Mouse (Mus musculus) limb, embryonic 11.5 days (tissue): ENCODE data around the gene Atp2a3. TPM values are rescaled to one million over a fixed set of nuclear protein-coding genes. Genes with fewer than 3 reads are reported as not detected.

Experiments
- ATAC-seq: fragments of 200-750 bp; cut with Nextera tagmentation; 2 replicates; pipeline ENCODE4 v1.8.0; 2017; ENCODE audit warnings: low read depth; ENCODE audit not compliant: insufficient number of reproducible peaks, low FRiP score, low TSS enrichment
- DNase-seq: peaks from one replicate; pipeline ENCODE4 v3.0.0-alpha.2; 2015; ENCODE audit warnings: low spot score
- H3K27ac ChIP-seq: fragments of 300-500 bp; sonication (generic); replicated peaks from 2 replicates; pipeline ENCODE4 v1.5.1; 2014; ENCODE audit warnings: low read depth, mild to moderate bottlenecking, low read length
- H3K27me3 ChIP-seq: fragments of 300-500 bp; sonication (generic); 2 replicates; pipeline ENCODE4 v1.6.1; 2014; ENCODE audit warnings: mild to moderate bottlenecking, low read length, mixed read lengths; ENCODE audit not compliant: control insufficient read depth, insufficient read depth
- H3K36me3 ChIP-seq: fragments of 300-500 bp; sonication (generic); 2 replicates; pipeline ENCODE4 v1.6.1; 2014; ENCODE audit warnings: mild to moderate bottlenecking, low read length, moderate library complexity, mixed read lengths; ENCODE audit not compliant: control insufficient read depth, insufficient read depth
- H3K4me1 ChIP-seq: fragments of 300-500 bp; sonication (generic); 2 replicates; pipeline ENCODE4 v1.6.1; 2014; ENCODE audit warnings: low read length, mixed read lengths; ENCODE audit not compliant: control insufficient read depth, insufficient read depth
- H3K4me2 ChIP-seq: fragments of 300-500 bp; sonication (generic); 2 replicates; pipeline ENCODE4 v1.6.1; 2014; ENCODE audit warnings: low read depth, mild to moderate bottlenecking, moderate library complexity; ENCODE audit not compliant: severe bottlenecking
- H3K4me3 ChIP-seq: fragments of 300-500 bp; sonication (generic); 2 replicates; pipeline ENCODE4 v1.5.1; 2014; ENCODE audit warnings: low read depth, low read length
- H3K9ac ChIP-seq: fragments of 300-500 bp; sonication (generic); 2 replicates; pipeline ENCODE4 v1.6.1; 2014; ENCODE audit warnings: mild to moderate bottlenecking, low read length
- H3K9me3 ChIP-seq: fragments of 300-500 bp; sonication (generic); 2 replicates; pipeline ENCODE4 v1.6.1; 2016; ENCODE audit warnings: low read length; ENCODE audit not compliant: control insufficient read depth
- WGBS: fragments of 180-500 bp; shearing (Covaris S2); extraction: QIAGEN DNeasy Blood & Tissue Kit; methylation state at CpG from one replicate; pipeline ENCODE4 v1.1.7; 2014; 5-methylcytosine and 5-hydroxymethylcytosine counted together
- polyA plus RNA-seq: library from polyadenylated mRNA; unstranded; fragments of >200 nt; fragmentation: Nextera tagmentation; extraction: Ambion mirVana; gene quantifications from 2 replicates; pipeline ENCODE4 v1.2.1, GENCODE M21; 2014

The Atp2a3 gene
- polyA plus RNA-seq, 1 experiment from 2014 or later, result 0.97 TPM

- Histone ChIP-seq H3K4me2 (no peak overlapping the region; the same call in 1 of the 2 replicates), H3K36me3 (no peaks in the 10 kb centered on the region), H3K4me1 (no peaks in the 10 kb centered on the region), H3K27ac (no peak overlapping the region), H3K4me3 (no peak overlapping the region), H3K27me3 (no peaks in the 10 kb centered on the region), H3K9ac (no peak overlapping the region), H3K9me3 (no peaks in the 10 kb centered on the region)
- ATAC-seq (no peak), DNase-seq (peak; percentile 53)
- WGBS, result 47% methylated on average over 20 of the region's 20 CpGs
These were observed 20.5 kb upstream of the Atp2a3 start for GRCm38 (mm10) chr11:72940208-72941143.

- Histone ChIP-seq H3K9ac (no peak overlapping the region), H3K4me1 (no peaks in the 10 kb centered on the region), H3K27ac (no peak overlapping the region), H3K36me3 (no peaks in the 10 kb centered on the region), H3K27me3 (no peaks in the 10 kb centered on the region), H3K9me3 (no peaks in the 10 kb centered on the region; the same call in 1 of the 2 replicates), H3K4me2 (no peak overlapping the region), H3K4me3 (no peak overlapping the region)
- WGBS, result 60% methylated on average over 7 of the region's 7 CpGs
- ATAC-seq (no peak), DNase-seq (no peak)
These were observed 15.8 kb upstream of the Atp2a3 start for GRCm38 (mm10) chr11:72944996-72945793.

- WGBS, result 56% methylated on average over 6 of the region's 6 CpGs
- no peak overlapping the region for H3K27ac ChIP-seq
These were observed 15.0 kb upstream of the Atp2a3 start for GRCm38 (mm10) chr11:72945875-72946559.

GRCm38 (mm10) chr11:72946560-72947119 is 14.3 kb upstream of the Atp2a3 start:
- H3K9ac ChIP-seq, result no peak overlapping the region
- H3K27ac ChIP-seq, result no peak overlapping the region
- H3K4me3 ChIP-seq, result no peak overlapping the region
- DNase-seq (no peak), ATAC-seq (no peak)
- H3K9me3 ChIP-seq, result peaks cover 2% of the 10 kb centered on the region; the same call in 1 of the 2 replicates
- no peak overlapping the region for H3K4me2 ChIP-seq
- H3K36me3 ChIP-seq, result no peaks in the 10 kb centered on the region
- 53% methylated on average over 6 of the region's 6 CpGs for WGBS
- no peaks in the 10 kb centered on the region for H3K27me3 ChIP-seq
- H3K4me1 ChIP-seq, result no peaks in the 10 kb centered on the region

More at GRCm38 (mm10) chr11:72945875-72946559, 15.0 kb upstream of the Atp2a3 start:
- DNase-seq, result no peak
- no peak overlapping the region for H3K9ac ChIP-seq
- H3K4me3 ChIP-seq, result no peak overlapping the region
- H3K4me1 ChIP-seq, result no peaks in the 10 kb centered on the region
- H3K9me3 ChIP-seq, result peaks cover 2% of the 10 kb centered on the region; the same call in 1 of the 2 replicates
- ATAC-seq, result no peak
- no peaks in the 10 kb centered on the region for H3K27me3 ChIP-seq
- H3K4me2 ChIP-seq, result no peak overlapping the region
- H3K36me3 ChIP-seq, result no peaks in the 10 kb centered on the region

- Histone ChIP-seq H3K27me3 (no peaks in the 10 kb centered on the region), H3K9me3 (peaks cover 2% of the 10 kb centered on the region; the same call in 1 of the 2 replicates)
These were observed 13.1 kb upstream of the Atp2a3 start for GRCm38 (mm10) chr11:72947840-72948239.

GRCm38 (mm10) chr11:72948254-72948653 is 12.7 kb upstream of the Atp2a3 start:
- Histone ChIP-seq H3K27ac (no peak overlapping the region), H3K36me3 (no peaks in the 10 kb centered on the region), H3K4me3 (no peak overlapping the region), H3K9ac (no peak overlapping the region), H3K27me3 (no peaks in the 10 kb centered on the region), H3K4me2 (no peak overlapping the region), H3K4me1 (no peaks in the 10 kb centered on the region), H3K9me3 (peaks cover 2% of the 10 kb centered on the region; the same call in 1 of the 2 replicates)
- no peak for DNase-seq
- ATAC-seq, result no peak
- WGBS, result 70% methylated on average over 7 of the region's 7 CpGs

More at GRCm38 (mm10) chr11:72947840-72948239, 13.1 kb upstream of the Atp2a3 start:
- no peak overlapping the region for H3K4me3 ChIP-seq
- H3K4me2 ChIP-seq, result no peak overlapping the region
- H3K36me3 ChIP-seq, result no peaks in the 10 kb centered on the region
- no peak for DNase-seq
- no peak overlapping the region for H3K9ac ChIP-seq
- no peak overlapping the region for H3K27ac ChIP-seq
- ATAC-seq, result no peak
- H3K4me1 ChIP-seq, result no peaks in the 10 kb centered on the region
- WGBS, result 80% methylated on average over 11 of the region's 11 CpGs

GRCm38 (mm10) chr11:72951137-72952000 is 9.6 kb upstream of the Atp2a3 start:
- no peak for ATAC-seq
- WGBS, result 67% methylated on average over 22 of the region's 22 CpGs
- no peak overlapping the region for H3K9ac ChIP-seq
- H3K27me3 ChIP-seq, result no peaks in the 10 kb centered on the region
- no peak overlapping the region for H3K27ac ChIP-seq
- DNase-seq, result no peak
- H3K4me2 ChIP-seq, result no peak overlapping the region
- no peaks in the 10 kb centered on the region for H3K4me1 ChIP-seq
- H3K36me3 ChIP-seq, result no peaks in the 10 kb centered on the region
- peaks cover 2% of the 10 kb centered on the region; the same call in 1 of the 2 replicates for H3K9me3 ChIP-seq
- H3K4me3 ChIP-seq, result no peak overlapping the region
